Mouse (Mus musculus) small intestine, adult 10 weeks (tissue): ENCODE data around the gene Osgin1. TPM values are rescaled to one million over a fixed set of nuclear protein-coding genes. Genes with fewer than 3 reads are reported as not detected.

Source experiments
- polyA plus RNA-seq: library from polyadenylated mRNA; stranded (reverse); fragments of 350-450 nt; fragmentation: Illumina TruSeq; extraction: RNeasy Lipid Tissue Mini Kit (QIAGEN cat#74804); gene quantifications from one replicate; pipeline ENCODE4 v1.2.3, GENCODE M21; 2014; ENCODE audit warnings: low replicate concordance

Gene Osgin1
- polyA plus RNA-seq: 0.33 TPM

DNA sequence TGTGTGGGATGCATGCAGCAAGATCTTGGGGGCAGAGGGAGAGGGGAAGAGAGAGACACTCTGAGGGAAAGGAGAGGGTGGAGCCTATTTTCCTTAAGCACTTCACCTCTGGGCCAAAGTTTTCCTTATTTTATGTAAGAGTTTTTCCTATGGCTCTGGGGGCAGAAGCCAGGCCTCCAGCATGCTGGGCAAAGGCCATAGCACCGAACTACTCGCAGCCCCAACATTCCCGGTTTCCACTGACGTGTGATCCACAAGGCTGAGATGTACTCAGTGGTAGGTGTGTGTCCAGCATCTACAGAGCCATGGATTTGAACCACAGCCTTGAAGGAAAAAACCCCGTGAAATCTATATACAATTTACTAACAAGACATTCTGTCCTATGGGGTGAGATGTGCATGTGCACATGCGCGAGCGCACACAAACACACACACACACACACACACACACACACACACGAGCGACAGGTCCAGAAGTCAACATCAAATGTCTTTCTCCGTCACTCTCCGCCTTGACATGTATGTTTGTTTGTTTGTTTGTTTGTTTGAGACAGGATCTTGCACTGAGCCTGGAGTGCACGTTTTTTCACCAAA is at the start of gene Osgin1:
Gene Osgin1, plus strand, starts transcription at position 543 of the 593 bp plus-strand sequence.

GRCm38 (mm10) chr8:119394524-119395026 is 39.3 kb upstream of the Osgin1 start, which contains the start of gene Mlycd:
Gene Mlycd (plus strand): TSS chr8:119394878.

DNA sequence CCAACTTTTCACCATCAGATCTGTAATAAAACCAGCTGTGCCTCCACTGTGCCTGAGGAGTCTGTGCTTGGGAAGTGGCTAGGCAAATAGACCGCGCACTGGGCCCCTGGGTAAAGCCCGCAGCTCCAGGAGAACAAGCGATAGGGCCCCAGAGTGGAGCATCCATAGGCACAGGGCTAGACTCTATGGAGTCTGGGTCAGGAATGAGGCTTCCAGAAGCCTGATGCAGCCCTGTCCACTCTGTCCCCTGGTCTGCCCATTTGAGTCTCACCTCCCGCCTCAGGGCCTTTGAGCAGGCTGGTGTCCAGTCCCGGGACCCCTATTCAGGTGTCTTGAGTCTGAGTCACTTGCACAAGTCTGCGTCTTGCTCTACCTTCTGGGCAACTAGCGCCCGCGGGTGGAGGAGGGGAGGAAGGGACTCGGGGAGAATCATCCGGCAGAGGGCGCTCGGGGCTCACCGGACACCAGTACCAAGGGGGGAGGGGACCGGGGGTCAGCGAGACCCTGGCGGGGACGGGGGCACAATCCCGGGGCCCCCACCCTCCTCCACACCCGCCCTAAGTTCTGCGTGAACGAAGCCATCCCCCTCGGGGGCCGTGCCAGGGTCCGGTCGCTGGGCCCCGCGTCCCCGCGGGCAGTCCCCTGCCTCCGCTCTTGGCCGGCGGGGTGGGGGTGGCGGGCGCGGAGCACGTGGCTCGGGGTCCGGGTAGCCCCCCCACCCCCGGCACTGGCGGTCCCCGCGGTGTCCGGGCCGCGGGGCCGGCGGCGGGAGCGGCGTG is 12.5 kb downstream of the Osgin1 start, which contains the start of gene Necab2:
Gene Necab2, plus strand, starts transcription at position 509 of the 779 bp plus-strand sequence.

Other genes starting within 250 kb of the Osgin1 start
- gene Hsbp1, start 89.6 kb upstream of the Osgin1 start, polyA plus RNA-seq: 166 TPM
- gene Mlycd, start 39.2 kb upstream of the Osgin1 start, polyA plus RNA-seq: 0.26 TPM
- not detected for gene Necab2, start 12.6 kb downstream of the Osgin1 start, polyA plus RNA-seq
- 0.30 TPM for gene Slc38a8, start 67.6 kb downstream of the Osgin1 start, polyA plus RNA-seq
- gene Mbtps1, start 124.6 kb downstream of the Osgin1 start, polyA plus RNA-seq: 27.7 TPM
- 11.4 TPM for gene Hsdl1, start 141.1 kb downstream of the Osgin1 start, polyA plus RNA-seq
- 0.41 TPM for gene Dnaaf1, start 141.1 kb downstream of the Osgin1 start, polyA plus RNA-seq
- not detected for gene Taf1c, start 171.1 kb downstream of the Osgin1 start, polyA plus RNA-seq
- not detected for gene Adad2, start 178.6 kb downstream of the Osgin1 start, polyA plus RNA-seq
- gene Kcng4, start 201.6 kb downstream of the Osgin1 start, polyA plus RNA-seq: not detected
- 2.6 TPM for gene Wfdc1, start 232.2 kb downstream of the Osgin1 start, polyA plus RNA-seq